Mouse (Mus musculus) lung, adult 2 months (tissue): ENCODE results near the gene Trim27. TPM values are rescaled to one million over a fixed set of nuclear protein-coding genes. Genes with fewer than 3 reads are reported as not detected.
A peak's percentile ranks its signal among the peaks of the same experiment; 100 is the strongest.

Source experiments
- DNase-seq: peaks from one replicate; pipeline ENCODE4 v3.0.0; 2022
- H3K4me1 ChIP-seq: fragments of 200-500 bp; 2 replicates; pipeline ENCODE4 v1.6.1; 2011; ENCODE audit warnings: low read length; ENCODE audit not compliant: control insufficient read depth, insufficient read depth
- H3K4me3 ChIP-seq: fragments of 200-500 bp; replicated peaks from 2 replicates; pipeline ENCODE3; 2011; ENCODE audit warnings: low read depth, mild to moderate bottlenecking, control low read depth, low read length; ENCODE audit errors: extremely low read depth
- CTCF ChIP-seq: fragments of 200-500 bp; IDR thresholded peaks from 2 replicates; pipeline ENCODE4 v1.5.1; 2011; ENCODE audit warnings: mild to moderate bottlenecking, low read length, control low read depth; ENCODE audit not compliant: insufficient read depth
- POLR2A ChIP-seq: fragments of 200-500 bp; IDR thresholded peaks from 2 replicates; pipeline ENCODE4 v1.6.1; 2011; ENCODE audit warnings: low read depth, mild to moderate bottlenecking, control low read depth, low read length, borderline replicate concordance; ENCODE audit errors: extremely low read depth
- WGBS: fragments of 180-500 bp; shearing (Covaris S2); methylation state at CpG from one replicate; pipeline ENCODE4 v1.1.7; 2018; 5-methylcytosine and 5-hydroxymethylcytosine counted together
- polyA plus RNA-seq: library from polyadenylated mRNA; depleted of rRNA; stranded (reverse); fragments of >200 nt; gene quantifications from 2 replicates; pipeline ENCODE4 v1.2.3, GENCODE M21; 2012; rRNA removed

Trim27 gene
- polyA plus RNA-seq, 1 experiment = 34.8 TPM

DNA sequence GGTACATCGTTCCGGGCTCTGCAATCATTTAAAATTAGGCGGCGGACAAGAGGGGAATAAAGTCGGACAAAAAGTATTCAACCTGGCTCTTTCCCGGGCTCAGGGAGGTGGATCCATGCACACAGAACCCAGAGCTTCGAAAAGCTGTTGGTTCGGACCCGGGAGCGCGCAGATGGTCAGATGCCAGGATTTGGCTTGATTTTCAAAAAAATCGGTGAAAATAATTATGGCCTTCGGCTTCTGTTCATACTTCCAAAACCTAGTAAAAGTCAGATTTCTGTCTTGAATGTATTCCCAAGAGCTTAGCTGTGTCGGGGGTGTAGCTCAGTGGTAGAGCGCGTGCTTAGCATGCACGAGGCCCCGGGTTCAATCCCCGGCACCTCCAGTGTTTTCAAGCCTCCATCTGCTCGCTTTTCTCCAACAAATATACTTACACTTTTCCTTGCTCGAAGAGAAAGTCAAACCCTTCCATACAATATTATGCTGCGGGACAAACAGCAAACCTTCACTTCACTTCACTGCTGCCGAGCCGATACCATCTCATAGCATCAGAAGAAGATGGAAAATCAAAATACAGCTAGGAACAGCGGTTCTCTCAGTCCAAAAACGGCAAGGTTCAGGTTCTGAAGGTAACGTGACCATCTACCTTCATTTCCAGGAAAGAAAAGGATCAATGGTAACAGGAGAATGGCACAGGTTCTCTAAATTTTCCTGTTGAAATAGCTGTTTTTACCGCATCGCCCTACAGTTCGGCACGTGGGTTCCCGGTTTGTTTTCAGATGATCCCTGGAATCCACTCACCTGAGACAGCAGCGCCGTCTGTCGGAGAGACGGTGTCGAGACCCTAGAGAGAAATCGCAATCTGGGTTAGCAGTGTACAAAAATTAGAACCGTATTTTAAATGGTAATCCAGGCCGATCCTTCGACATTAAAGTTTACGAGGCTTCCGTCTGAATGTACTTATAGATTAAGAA lies 54.8 kb downstream of the Trim27 start:
- peak; percentile 58 for DNase-seq
- H3K4me1 ChIP-seq = no peaks in the 10 kb centered on the region
- TF ChIP-seq CTCF (peak; percentile 74), POLR2A (no peak)
- peak overlapping the region; percentile 50 for H3K4me3 ChIP-seq
- 1% methylated on average over 43 of the region's 43 CpGs for WGBS

DNA sequence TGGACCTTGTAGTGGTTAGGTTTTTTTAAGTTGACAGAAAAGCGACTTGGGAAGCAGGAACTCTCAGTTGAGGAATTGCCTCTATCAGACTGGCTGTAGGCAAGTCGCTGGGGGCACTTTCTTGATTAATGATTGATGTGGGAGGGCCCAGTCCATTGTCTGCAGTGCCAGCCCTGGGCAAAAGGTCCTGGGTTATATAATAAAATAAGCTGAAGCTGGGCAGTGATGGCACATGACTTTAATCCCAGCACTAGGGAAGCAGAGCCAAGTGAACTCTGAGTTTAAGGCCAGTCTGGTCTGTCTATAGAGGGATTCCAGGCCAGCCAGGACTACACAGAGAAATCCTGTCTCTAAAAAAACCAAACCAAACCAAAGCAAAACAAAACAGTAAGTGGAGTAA lies 57.5 kb downstream of the Trim27 start:
- Histone ChIP-seq H3K4me3 (no peak overlapping the region), H3K4me1 (no peaks in the 10 kb centered on the region)
- DNase-seq = no peak
- TF ChIP-seq POLR2A = no peak
- TF ChIP-seq CTCF = no peak
- WGBS = 63% methylated on average over 2 of the region's 2 CpGs

DNA sequence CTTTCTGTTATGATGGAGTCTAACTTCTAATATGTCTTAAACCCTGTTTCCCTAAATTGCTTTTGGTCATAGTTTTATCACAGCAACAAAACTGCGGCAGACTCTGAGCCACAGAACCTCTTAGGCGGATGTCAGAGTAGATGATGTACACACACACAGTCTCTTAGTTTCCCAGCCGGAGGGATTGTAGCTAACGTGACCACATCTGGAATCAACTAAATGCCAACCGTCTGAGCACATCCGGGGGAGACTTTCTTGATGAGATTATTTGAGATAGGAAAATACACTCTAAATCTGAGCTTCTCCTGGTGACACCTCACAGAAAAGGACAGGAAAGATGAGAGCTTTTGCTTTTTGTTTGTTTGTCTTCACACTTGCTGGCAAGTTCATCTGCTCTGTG lies 57.9 kb downstream of the Trim27 start:
- Histone ChIP-seq H3K4me1 (no peaks in the 10 kb centered on the region), H3K4me3 (no peak overlapping the region)
- WGBS = 72% methylated on average over 6 of the region's 6 CpGs
- DNase-seq = no peak
- TF ChIP-seq CTCF = no peak
- TF ChIP-seq POLR2A = no peak

DNA sequence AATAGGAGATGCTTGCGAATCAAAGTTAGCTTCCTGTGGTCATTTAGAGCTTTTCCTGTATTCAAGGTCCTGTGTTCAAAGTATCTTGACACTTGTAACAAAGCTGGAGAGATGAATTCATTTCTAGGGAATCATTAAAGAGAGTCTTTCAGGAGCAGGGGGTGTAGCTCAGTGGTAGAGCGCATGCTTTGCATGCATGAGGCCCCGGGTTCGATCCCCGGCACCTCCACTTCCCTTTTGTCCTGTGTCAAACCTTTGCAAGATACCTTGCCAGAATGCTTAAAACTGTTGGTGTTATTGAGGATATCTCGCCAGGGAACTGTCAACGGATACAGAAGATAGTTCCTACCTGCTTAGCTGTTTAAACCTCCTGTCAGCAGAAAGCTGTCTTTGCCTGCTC lies 61.5 kb downstream of the Trim27 start:
- no peak for DNase-seq
- TF ChIP-seq POLR2A (no peak), CTCF (no peak)
- Histone ChIP-seq H3K4me1 (no peaks in the 10 kb centered on the region), H3K4me3 (no peak overlapping the region)
- WGBS = 27% methylated on average over 7 of the region's 7 CpGs

DNA sequence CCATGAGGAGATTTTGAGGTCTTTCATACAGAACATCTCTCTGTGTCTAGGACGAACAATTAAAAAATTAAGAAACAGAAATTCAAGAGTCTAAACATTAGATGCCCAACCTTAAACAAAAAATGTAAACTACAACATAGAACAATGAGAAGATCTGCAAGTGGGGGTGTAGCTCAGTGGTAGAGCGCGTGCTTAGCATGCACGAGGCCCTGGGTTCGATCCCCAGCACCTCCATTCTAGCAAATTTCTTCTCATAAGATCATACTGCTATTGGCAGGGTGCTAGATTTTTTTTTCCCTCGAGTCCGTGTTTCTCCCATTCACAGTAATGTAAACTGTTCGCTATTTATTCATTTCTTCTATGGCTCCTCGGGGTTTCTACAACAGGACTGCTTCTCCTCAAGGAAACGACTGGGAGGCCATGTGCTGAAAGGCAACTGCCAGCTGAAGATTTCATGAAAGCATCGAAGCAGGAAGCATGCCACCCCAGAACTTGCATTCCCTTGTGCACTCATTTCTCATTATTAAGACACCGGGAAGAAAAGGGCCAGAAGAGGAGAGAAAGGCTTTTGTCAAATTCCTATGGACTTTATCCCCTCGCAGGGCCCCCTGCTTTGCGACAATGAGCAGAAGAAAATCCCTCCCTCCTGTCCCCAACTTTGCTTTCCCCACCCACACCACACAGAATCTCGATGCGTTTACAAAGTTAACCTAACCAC lies 63.3 kb downstream of the Trim27 start:
- Histone ChIP-seq H3K4me3 (no peak overlapping the region), H3K4me1 (no peaks in the 10 kb centered on the region)
- 13% methylated on average over 16 of the region's 16 CpGs for WGBS

DNA sequence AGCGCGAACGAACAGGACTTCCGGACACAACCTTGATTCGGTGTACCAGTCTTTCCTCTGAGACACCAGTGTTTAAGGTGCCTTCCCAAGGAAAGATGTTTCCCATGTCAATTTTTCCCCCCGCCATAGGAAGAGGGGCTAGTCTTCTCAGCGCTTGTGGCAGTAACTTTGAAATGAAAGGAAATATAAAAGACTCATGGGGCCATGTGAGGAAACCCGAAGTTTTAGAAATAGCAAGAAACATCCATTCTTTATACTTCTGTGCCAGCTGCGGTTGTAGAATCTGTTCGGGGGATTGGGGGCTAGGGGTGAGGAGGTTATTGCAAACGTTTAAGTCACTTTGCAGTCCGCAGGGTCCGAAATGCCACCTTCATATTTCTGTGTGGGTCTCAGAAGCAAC lies 64.0 kb downstream of the Trim27 start:
- no peak overlapping the region for H3K4me3 ChIP-seq

More for the DNA sequence above, 63.3 kb downstream of the Trim27 start:
- DNase-seq = no peak
- no peak for TF ChIP-seq CTCF
- TF ChIP-seq POLR2A = no peak

DNA sequence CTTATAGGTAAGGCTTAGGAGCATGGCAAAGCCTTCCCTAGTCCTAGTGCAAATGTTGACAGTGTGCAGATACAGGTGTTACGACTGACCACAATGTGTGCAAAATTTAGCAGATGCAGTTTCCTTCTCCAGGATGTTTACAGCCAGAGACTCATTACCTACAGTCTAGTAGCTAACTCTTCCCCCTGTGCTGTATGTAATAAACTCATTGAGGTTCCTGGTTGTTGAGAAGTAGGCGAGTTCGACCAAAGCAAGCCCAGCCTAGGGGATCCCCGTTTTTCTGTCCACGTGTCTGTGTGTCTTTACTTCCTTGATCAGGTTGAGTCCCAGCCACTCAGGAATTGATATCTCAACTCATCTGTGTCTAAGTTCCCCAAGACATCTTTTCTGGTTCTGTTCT lies 64.8 kb downstream of the Trim27 start:
- TF ChIP-seq POLR2A = no peak
- TF ChIP-seq CTCF = no peak
- no peaks in the 10 kb centered on the region for H3K4me1 ChIP-seq
- 78% methylated on average over 5 of the region's 5 CpGs for WGBS
- DNase-seq = no peak
- no peak overlapping the region for H3K4me3 ChIP-seq

More for the DNA sequence above, 64.0 kb downstream of the Trim27 start:
- 19% methylated on average over 13 of the region's 13 CpGs for WGBS
- H3K4me1 ChIP-seq = no peaks in the 10 kb centered on the region
- TF ChIP-seq POLR2A (no peak), CTCF (no peak)
- no peak for DNase-seq

Other genes with a start within 250 kb of the Trim27 start
- gene Olfr1370, start 104.5 kb upstream of the Trim27 start, polyA plus RNA-seq = not detected in 2 replicates
- not detected in 2 replicates for gene Olfr1369-ps1, start 68.0 kb upstream of the Trim27 start, polyA plus RNA-seq
- not detected in 2 replicates for gene Olfr263, start 49.8 kb upstream of the Trim27 start, polyA plus RNA-seq
- gene Olfr1368, start 33.6 kb upstream of the Trim27 start, polyA plus RNA-seq = not detected in 2 replicates
- not detected in 2 replicates for gene Gpx5, start 113.3 kb downstream of the Trim27 start, polyA plus RNA-seq
- gene Gpx6, start 132.7 kb downstream of the Trim27 start, polyA plus RNA-seq = not detected in 2 replicates
- not detected in 2 replicates for gene Olfr1367, start 167.5 kb downstream of the Trim27 start, polyA plus RNA-seq
- gene Zscan12, start 183.4 kb downstream of the Trim27 start, polyA plus RNA-seq = 1.1 and 1.8 TPM in 2 replicates
- gene Zkscan3, start 223.3 kb downstream of the Trim27 start, polyA plus RNA-seq = 18.2 and 18.7 TPM in 2 replicates